Mouse (Mus musculus) cerebellum, adult 2 months (tissue): ENCODE data around the gene Fgfr2.

Source experiments
- CTCF ChIP-seq: fragments of 200-500 bp; IDR thresholded peaks from 2 replicates; pipeline ENCODE4 v1.5.1; 2011; ENCODE audit warnings: low read depth, mild to moderate bottlenecking, control low read depth, low read length, moderate library complexity, borderline replicate concordance; ENCODE audit not compliant: insufficient read depth
- POLR2A ChIP-seq: fragments of 200-500 bp; IDR thresholded peaks from 2 replicates; pipeline ENCODE4 v1.6.1; 2011; ENCODE audit warnings: low read length, control low read depth, borderline replicate concordance; ENCODE audit not compliant: insufficient read depth

- TF ChIP-seq CTCF, result no peak
- TF ChIP-seq POLR2A, result no peak
These were observed 2741.7 kb downstream of the Fgfr2 start for GRCm38 (mm10) chr7:130381387-130381951.
